Mouse (Mus musculus) urinary bladder, adult 2 months (tissue): ENCODE measurements around the gene Ugt1a6a. TPM values are rescaled to one million over a fixed set of nuclear protein-coding genes. Genes with fewer than 3 reads are reported as not detected.

Experiments used
- DNase-seq: peaks from one replicate; pipeline ENCODE4 v3.0.0; 2022; ENCODE audit warnings: low spot score
- polyA plus RNA-seq: library from polyadenylated mRNA; depleted of rRNA; stranded (reverse); fragments of >200 nt; gene quantifications from 2 replicates; pipeline ENCODE4 v1.2.3, GENCODE M21; 2012

Ugt1a6a gene
- polyA plus RNA-seq, 1 experiment: 412 TPM

- DNase-seq: no peak
These were observed 95.0 kb downstream of the Ugt1a6a start for GRCm38 (mm10) chr1:88229566-88229965.

- peak; percentile 32 for DNase-seq
These were observed 95.4 kb downstream of the Ugt1a6a start for GRCm38 (mm10) chr1:88229986-88230385.

- peak; percentile 32 for DNase-seq
These were observed 95.8 kb downstream of the Ugt1a6a start for GRCm38 (mm10) chr1:88230421-88230820.

- no peak for DNase-seq
These were observed 96.6 kb downstream of the Ugt1a6a start for GRCm38 (mm10) chr1:88230981-88231802.

GRCm38 (mm10) chr1:88231803-88232499 lies 97.3 kb downstream of the Ugt1a6a start:
- no peak for DNase-seq

- DNase-seq: peak; percentile 32
These were observed 98.2 kb downstream of the Ugt1a6a start for GRCm38 (mm10) chr1:88232664-88233380.

- DNase-seq: peak; percentile 48
These were observed 99.0 kb downstream of the Ugt1a6a start for GRCm38 (mm10) chr1:88233421-88234247.

- DNase-seq: no peak
These were observed 99.6 kb downstream of the Ugt1a6a start for GRCm38 (mm10) chr1:88234248-88234610.

GRCm38 (mm10) chr1:88234646-88235045 lies 100.0 kb downstream of the Ugt1a6a start:
- DNase-seq: no peak

- peak; percentile 49 for DNase-seq
These were observed 100.7 kb downstream of the Ugt1a6a start for GRCm38 (mm10) chr1:88235046-88235893.

- DNase-seq: no peak
These were observed 101.3 kb downstream of the Ugt1a6a start for GRCm38 (mm10) chr1:88235894-88236415.

GRCm38 (mm10) chr1:88237311-88237710 lies 102.7 kb downstream of the Ugt1a6a start:
- DNase-seq: peak; percentile 57

GRCm38 (mm10) chr1:88238771-88239170 lies 104.2 kb downstream of the Ugt1a6a start:
- DNase-seq: no peak

- DNase-seq: peak; percentile 34
These were observed 105.5 kb downstream of the Ugt1a6a start for GRCm38 (mm10) chr1:88240072-88240471.

- peak; percentile 43 for DNase-seq
These were observed 106.0 kb downstream of the Ugt1a6a start for GRCm38 (mm10) chr1:88240579-88240978.

- DNase-seq: no peak
These were observed 109.3 kb downstream of the Ugt1a6a start for GRCm38 (mm10) chr1:88243861-88244260.

GRCm38 (mm10) chr1:88245881-88246280 lies 111.3 kb downstream of the Ugt1a6a start:
- no peak for DNase-seq

GRCm38 (mm10) chr1:88246386-88246785 lies 111.8 kb downstream of the Ugt1a6a start:
- DNase-seq: no peak

- no peak for DNase-seq
These were observed 113.1 kb downstream of the Ugt1a6a start for GRCm38 (mm10) chr1:88247660-88248059.

- no peak for DNase-seq
These were observed 114.0 kb downstream of the Ugt1a6a start for GRCm38 (mm10) chr1:88248658-88249057.
